Mouse (Mus musculus): ENCODE measurements around the gene Fmn2. TPM values are rescaled to one million over a fixed set of nuclear protein-coding genes. Genes with fewer than 3 reads are reported as not detected.

Gene Fmn2
- 8.2 and 9.0 TPM in 2 replicates for polyA plus RNA-seq (2014; fragmentation: Nextera tagmentation; extraction: Ambion mirVana)

DNA sequence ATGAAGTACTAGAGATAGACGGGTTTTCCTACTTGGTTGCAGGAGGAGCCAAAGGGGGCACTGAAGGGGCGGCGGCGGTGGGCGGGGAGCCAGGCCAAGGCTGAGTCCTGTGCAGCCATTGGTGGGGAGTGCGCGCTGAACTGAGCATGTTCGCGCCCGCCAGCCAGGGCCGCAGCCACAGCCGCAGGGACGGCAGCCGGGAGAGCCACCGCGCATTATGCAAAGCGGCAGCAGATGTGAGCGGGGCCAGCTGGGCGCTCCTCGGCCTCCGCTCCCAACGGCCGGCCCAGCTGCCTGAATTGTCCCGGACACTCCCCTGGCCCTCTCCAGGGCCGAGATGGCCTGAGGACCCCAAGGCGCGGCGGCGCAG, at the start of gene Fmn2:
Gene Fmn2 (plus strand): TSS at position 165 of the 370 bp plus-strand sequence.
- Histone ChIP-seq H3K4me3 (ENCODE audit: low read depth, low read length) (peak within 1 kb of the TSS; percentile 69), H3K4me2 (peak within 1 kb of the TSS; percentile 89), H3K9ac (ENCODE audit: low read length) (peak within 1 kb of the TSS; percentile 77), H3K36me3 (ENCODE audit: control insufficient read depth, insufficient read depth, low read length) (no peaks in the 10 kb centered on the region), H3K27ac (ENCODE audit: low read depth, low read length) (peak within 1 kb of the TSS; percentile 82), H3K9me3 (ENCODE audit: control insufficient read depth, low read length) (no peaks in the 10 kb centered on the region), H3K27me3 (ENCODE audit: control insufficient read depth, insufficient read depth, low read length) (no peaks in the 10 kb centered on the region), H3K4me1 (ENCODE audit: control insufficient read depth, insufficient read depth, low read length) (peaks cover 30% of the 10 kb centered on the region)
- peak; percentile 97 for DNase-seq (ENCODE audit: low spot score, missing footprints)
- peak; percentile 96 for ATAC-seq (ENCODE audit: low FRiP score)
- under 1% methylated on average over 29 of the region's 29 CpGs for WGBS

DNA sequence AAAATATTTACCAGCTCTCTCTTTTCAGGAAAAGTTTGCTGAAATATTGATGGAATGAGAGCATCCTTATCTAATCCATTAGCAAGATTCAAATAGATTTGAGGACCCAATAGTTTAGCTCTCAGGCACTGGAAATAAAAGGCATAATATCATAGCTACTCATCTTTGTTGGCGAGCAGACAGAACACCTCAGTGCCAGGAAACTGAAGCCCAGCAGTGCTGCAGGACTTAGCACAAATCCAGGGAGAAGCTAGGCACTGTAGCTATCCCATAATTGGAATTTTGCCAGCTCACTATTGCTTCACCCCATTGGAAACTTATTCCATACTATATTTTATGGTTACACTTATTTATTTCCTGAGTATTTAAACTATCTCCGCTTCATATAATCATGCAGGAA, 46.5 kb upstream of the Fmn2 start:
- no peak for DNase-seq (ENCODE audit: low spot score, missing footprints)
- Histone ChIP-seq H3K27me3 (ENCODE audit: control insufficient read depth, insufficient read depth, low read length) (no peaks in the 10 kb centered on the region), H3K9me3 (ENCODE audit: control insufficient read depth, low read length) (no peaks in the 10 kb centered on the region), H3K36me3 (ENCODE audit: control insufficient read depth, insufficient read depth, low read length) (no peaks in the 10 kb centered on the region), H3K27ac (ENCODE audit: low read depth, low read length) (no peak overlapping the region), H3K4me1 (ENCODE audit: control insufficient read depth, insufficient read depth, low read length) (no peaks in the 10 kb centered on the region), H3K9ac (ENCODE audit: low read length) (no peak overlapping the region), H3K4me3 (ENCODE audit: low read depth, low read length) (no peak overlapping the region), H3K4me2 (no peak overlapping the region)
- WGBS = 89% methylated on average over 2 of the region's 2 CpGs
- no peak for ATAC-seq (ENCODE audit: low FRiP score)

DNA sequence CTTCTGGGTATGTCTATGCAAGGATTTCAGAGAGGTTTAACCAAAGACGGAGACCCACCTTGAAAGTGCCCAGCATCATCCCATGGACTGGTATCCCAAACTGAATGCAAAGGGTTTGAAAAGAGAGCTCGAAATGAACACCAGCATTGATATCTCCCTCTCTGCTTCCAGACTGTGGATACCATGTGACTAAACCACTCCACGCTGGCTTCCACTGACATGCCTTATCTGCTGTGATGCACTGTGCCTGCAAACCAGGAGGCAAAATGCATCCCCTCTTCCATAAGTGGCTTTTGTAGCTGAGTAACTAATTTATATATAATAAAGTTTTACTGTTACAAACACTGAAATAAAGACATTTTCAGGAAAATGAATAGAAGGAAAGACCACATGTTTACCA, 36.2 kb upstream of the Fmn2 start:
- Histone ChIP-seq H3K9ac (ENCODE audit: low read length) (no peak overlapping the region), H3K9me3 (ENCODE audit: control insufficient read depth, low read length) (no peaks in the 10 kb centered on the region), H3K4me1 (ENCODE audit: control insufficient read depth, insufficient read depth, low read length) (no peaks in the 10 kb centered on the region), H3K4me3 (ENCODE audit: low read depth, low read length) (no peak overlapping the region), H3K27me3 (ENCODE audit: control insufficient read depth, insufficient read depth, low read length) (no peaks in the 10 kb centered on the region), H3K36me3 (ENCODE audit: control insufficient read depth, insufficient read depth, low read length) (no peaks in the 10 kb centered on the region), H3K4me2 (no peak overlapping the region), H3K27ac (ENCODE audit: low read depth, low read length) (no peak overlapping the region)
- ATAC-seq (ENCODE audit: low FRiP score) = no peak
- 91% methylated on average over 3 of the region's 3 CpGs for WGBS
- DNase-seq (ENCODE audit: low spot score, missing footprints) = no peak

DNA sequence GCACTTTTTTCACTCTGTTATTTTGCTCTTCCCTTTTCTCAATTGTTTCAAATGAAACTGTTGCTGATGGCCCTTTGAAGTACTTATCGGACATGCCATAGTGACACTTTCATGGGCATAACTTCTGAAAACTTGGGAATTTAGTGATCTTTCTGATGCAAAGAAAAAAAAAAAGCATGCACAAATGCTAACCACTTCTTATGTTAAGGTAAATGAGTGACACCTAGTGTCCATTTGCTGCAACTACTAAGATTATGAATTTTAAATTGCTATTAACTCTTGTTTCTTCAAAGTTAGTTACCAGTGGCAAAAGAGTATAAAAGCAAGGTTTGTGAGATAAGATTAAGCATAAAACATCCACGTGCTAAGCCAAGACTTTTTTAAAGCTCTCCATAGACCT, 35.4 kb upstream of the Fmn2 start:
- 41% methylated on average over 2 of the region's 2 CpGs for WGBS
- Histone ChIP-seq H3K4me2 (no peak overlapping the region), H3K9ac (ENCODE audit: low read length) (no peak overlapping the region), H3K4me1 (ENCODE audit: control insufficient read depth, insufficient read depth, low read length) (no peaks in the 10 kb centered on the region), H3K4me3 (ENCODE audit: low read depth, low read length) (no peak overlapping the region), H3K36me3 (ENCODE audit: control insufficient read depth, insufficient read depth, low read length) (no peaks in the 10 kb centered on the region), H3K27me3 (ENCODE audit: control insufficient read depth, insufficient read depth, low read length) (no peaks in the 10 kb centered on the region), H3K27ac (ENCODE audit: low read depth, low read length) (no peak overlapping the region), H3K9me3 (ENCODE audit: control insufficient read depth, low read length) (no peaks in the 10 kb centered on the region)
- peak; percentile 88 for DNase-seq (ENCODE audit: low spot score, missing footprints)
- ATAC-seq (ENCODE audit: low FRiP score) = no peak

DNA sequence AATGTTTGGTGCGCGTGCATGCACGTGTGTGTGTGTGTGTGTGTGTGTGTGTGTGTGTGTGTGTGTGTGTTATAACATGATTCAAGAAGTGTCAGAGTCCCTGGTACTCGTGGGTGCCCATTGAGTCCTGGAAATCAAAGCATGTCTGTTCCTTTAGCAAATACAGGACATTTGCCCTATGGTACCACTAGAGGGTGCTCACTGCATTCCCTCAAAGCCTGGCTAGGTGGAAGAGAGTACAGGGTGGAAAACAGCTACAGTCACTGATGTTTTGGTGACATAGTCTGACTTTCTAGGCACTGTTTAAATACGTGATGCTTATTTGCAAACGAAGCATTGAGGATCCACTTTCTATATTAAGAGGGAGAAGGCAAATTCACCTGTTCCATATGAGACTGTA, 31.9 kb upstream of the Fmn2 start:
- ATAC-seq (ENCODE audit: low FRiP score) (peak; percentile 82), DNase-seq (ENCODE audit: low spot score, missing footprints) (peak; percentile 94)
- H3K9me3 ChIP-seq (ENCODE audit: control insufficient read depth, low read length) = no peaks in the 10 kb centered on the region
- H3K4me2 ChIP-seq = no peak overlapping the region
- H3K9ac ChIP-seq (ENCODE audit: low read length) = no peak overlapping the region
- H3K4me3 ChIP-seq (ENCODE audit: low read depth, low read length) = no peak overlapping the region
- H3K27ac ChIP-seq (ENCODE audit: low read depth, low read length) = no peak overlapping the region
- no peaks in the 10 kb centered on the region for H3K27me3 ChIP-seq (ENCODE audit: control insufficient read depth, insufficient read depth, low read length)
- H3K4me1 ChIP-seq (ENCODE audit: control insufficient read depth, insufficient read depth, low read length) = no peaks in the 10 kb centered on the region
- no peaks in the 10 kb centered on the region for H3K36me3 ChIP-seq (ENCODE audit: control insufficient read depth, insufficient read depth, low read length)
- 5% methylated on average over 6 of the region's 6 CpGs for WGBS

DNA sequence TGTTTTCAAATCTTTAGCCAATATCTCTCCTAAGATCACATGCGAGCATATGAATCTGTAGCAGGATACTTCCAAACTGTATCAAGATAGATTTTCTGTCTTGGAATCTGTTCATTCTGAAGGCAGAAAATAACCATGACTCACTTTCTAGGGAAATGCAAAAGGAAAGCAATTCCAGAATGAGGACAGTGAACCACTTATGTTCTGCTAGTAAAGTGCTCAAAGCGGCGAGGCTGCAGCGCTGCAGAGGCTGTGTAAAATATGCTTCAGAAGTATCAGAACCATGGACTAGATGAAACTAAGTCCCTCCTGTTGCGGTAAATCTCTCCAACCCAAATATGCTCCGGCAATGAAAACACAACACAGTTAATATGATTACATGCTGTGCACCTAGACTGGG, 19.1 kb upstream of the Fmn2 start:
- Histone ChIP-seq H3K27me3 (ENCODE audit: control insufficient read depth, insufficient read depth, low read length) (no peaks in the 10 kb centered on the region), H3K4me3 (ENCODE audit: low read depth, low read length) (no peak overlapping the region), H3K4me2 (no peak overlapping the region), H3K36me3 (ENCODE audit: control insufficient read depth, insufficient read depth, low read length) (no peaks in the 10 kb centered on the region), H3K4me1 (ENCODE audit: control insufficient read depth, insufficient read depth, low read length) (no peaks in the 10 kb centered on the region), H3K9ac (ENCODE audit: low read length) (no peak overlapping the region), H3K27ac (ENCODE audit: low read depth, low read length) (no peak overlapping the region), H3K9me3 (ENCODE audit: control insufficient read depth, low read length) (no peaks in the 10 kb centered on the region)
- ATAC-seq (ENCODE audit: low FRiP score) (no peak), DNase-seq (ENCODE audit: low spot score, missing footprints) (no peak)
- 89% methylated on average over 6 of the region's 6 CpGs for WGBS

DNA sequence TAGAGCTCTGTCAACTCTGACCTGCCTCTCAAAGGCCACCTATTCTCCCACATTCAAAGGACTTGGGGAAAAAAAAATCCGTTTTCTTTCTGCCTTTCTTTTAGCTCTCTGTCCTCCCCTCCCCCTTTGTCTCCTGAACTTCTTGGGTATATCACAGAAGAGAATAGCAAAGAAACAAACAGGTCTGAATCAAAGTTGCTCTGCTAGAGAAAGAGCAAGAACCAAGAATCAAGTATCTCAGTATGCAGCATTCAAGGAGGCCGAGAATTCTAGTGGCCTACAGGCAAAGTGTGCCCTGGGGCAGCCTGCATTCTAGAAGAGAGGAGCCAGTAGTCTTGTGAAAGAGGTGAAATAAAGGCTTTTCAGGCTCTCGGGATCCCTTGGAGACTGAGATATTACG, 1.6 kb upstream of the Fmn2 start:
- no peak overlapping the region for H3K4me3 ChIP-seq (ENCODE audit: low read depth, low read length)
- peak; percentile 91 for DNase-seq (ENCODE audit: low spot score, missing footprints)

DNA sequence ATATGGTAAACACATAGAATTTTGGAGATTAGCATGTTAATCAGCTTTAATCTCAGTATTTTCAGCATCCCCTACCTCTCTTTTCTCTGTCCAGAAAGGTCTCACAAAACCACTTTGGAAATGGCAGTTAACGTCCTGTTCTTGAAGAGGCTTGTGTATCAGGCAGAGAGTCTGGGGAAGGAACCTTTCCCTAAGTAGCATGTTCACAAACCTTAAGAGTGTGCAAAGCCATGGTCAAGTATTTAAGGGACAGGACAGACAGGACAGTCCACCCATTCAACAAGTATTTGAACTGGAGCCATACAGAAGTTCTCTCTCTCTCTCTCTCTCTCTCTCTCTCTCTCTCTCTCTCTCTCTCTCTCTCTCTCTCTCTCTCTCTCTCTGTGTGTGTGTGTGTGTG, 614 bp upstream of the Fmn2 start:
- DNase-seq (ENCODE audit: low spot score, missing footprints) (peak; percentile 91), ATAC-seq (ENCODE audit: low FRiP score) (0 out of 2 replicates have a peak, but pooled peaks have one; percentile 3)
- no peaks in the 10 kb centered on the region for H3K9me3 ChIP-seq (ENCODE audit: control insufficient read depth, low read length)
- no peak overlapping the region; the same call in 1 of the 2 replicates for H3K4me3 ChIP-seq (ENCODE audit: low read depth, low read length)
- H3K9ac ChIP-seq (ENCODE audit: low read length) = no peak overlapping the region
- WGBS = 19% methylated on average over 1 of the region's 1 CpGs
- H3K4me2 ChIP-seq = peak overlapping the region; percentile 89; the same call in 1 of the 2 replicates
- H3K4me1 ChIP-seq (ENCODE audit: control insufficient read depth, insufficient read depth, low read length) = peaks cover 23% of the 10 kb centered on the region
- peak overlapping the region; percentile 82 for H3K27ac ChIP-seq (ENCODE audit: low read depth, low read length)
- no peaks in the 10 kb centered on the region for H3K27me3 ChIP-seq (ENCODE audit: control insufficient read depth, insufficient read depth, low read length)
- H3K36me3 ChIP-seq (ENCODE audit: control insufficient read depth, insufficient read depth, low read length) = no peaks in the 10 kb centered on the region

More for the DNA sequence above, 1.6 kb upstream of the Fmn2 start:
- H3K4me2 ChIP-seq = no peak overlapping the region
- WGBS = 15% methylated on average over 4 of the region's 4 CpGs
- no peak for ATAC-seq (ENCODE audit: low FRiP score)
- peak overlapping the region; percentile 73 for H3K27ac ChIP-seq (ENCODE audit: low read depth, low read length)
- no peaks in the 10 kb centered on the region for H3K9me3 ChIP-seq (ENCODE audit: control insufficient read depth, low read length)
- H3K9ac ChIP-seq (ENCODE audit: low read length) = no peak overlapping the region
- no peaks in the 10 kb centered on the region for H3K36me3 ChIP-seq (ENCODE audit: control insufficient read depth, insufficient read depth, low read length)
- no peaks in the 10 kb centered on the region for H3K27me3 ChIP-seq (ENCODE audit: control insufficient read depth, insufficient read depth, low read length)
- peaks cover 19% of the 10 kb centered on the region for H3K4me1 ChIP-seq (ENCODE audit: control insufficient read depth, insufficient read depth, low read length)

DNA sequence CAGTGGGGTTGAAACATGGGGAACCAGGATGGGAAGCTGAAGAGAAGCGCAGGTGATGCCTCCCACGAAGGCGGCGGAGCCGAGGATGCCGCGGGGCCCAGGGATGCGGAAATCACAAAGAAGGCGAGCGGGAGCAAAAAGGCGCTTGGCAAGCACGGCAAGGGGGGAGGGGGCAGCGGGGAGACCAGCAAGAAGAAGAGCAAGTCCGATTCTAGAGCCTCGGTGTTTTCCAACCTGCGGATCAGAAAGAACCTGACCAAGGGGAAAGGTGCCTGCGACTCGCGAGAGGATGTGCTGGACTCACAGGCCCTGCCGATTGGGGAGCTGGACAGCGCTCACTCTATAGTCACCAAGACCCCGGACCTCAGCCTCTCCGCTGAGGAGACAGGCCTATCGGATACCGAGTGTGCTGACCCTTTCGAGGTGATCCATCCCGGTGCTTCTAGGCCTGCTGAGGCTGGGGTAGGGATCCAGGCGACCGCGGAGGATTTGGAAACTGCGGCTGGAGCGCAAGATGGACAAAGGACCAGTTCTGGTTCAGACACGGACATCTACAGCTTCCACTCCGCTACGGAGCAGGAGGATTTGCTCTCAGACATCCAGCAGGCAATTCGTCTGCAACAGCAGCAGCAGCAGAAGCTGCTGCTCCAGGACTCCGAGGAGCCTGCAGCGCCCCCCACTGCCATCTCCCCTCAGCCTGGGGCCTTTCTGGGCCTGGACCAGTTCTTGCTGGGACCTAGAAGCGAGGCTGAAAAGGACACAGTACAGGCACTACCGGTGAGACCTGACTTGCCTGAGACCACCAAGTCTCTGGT, 613 bp downstream of the Fmn2 start:
- H3K4me1 ChIP-seq (ENCODE audit: control insufficient read depth, insufficient read depth, low read length) = peaks cover 35% of the 10 kb centered on the region
- DNase-seq (ENCODE audit: low spot score, missing footprints) = peak; percentile 96

More for the DNA sequence above, 613 bp downstream of the Fmn2 start:
- Histone ChIP-seq H3K4me2 (peak overlapping the region; percentile 89), H3K27ac (ENCODE audit: low read depth, low read length) (peak overlapping the region; percentile 82), H3K4me3 (ENCODE audit: low read depth, low read length) (peak overlapping the region; percentile 69), H3K9ac (ENCODE audit: low read length) (peak overlapping the region; percentile 77), H3K36me3 (ENCODE audit: control insufficient read depth, insufficient read depth, low read length) (no peaks in the 10 kb centered on the region), H3K27me3 (ENCODE audit: control insufficient read depth, insufficient read depth, low read length) (no peaks in the 10 kb centered on the region), H3K9me3 (ENCODE audit: control insufficient read depth, low read length) (no peaks in the 10 kb centered on the region)
- peak; percentile 50 for ATAC-seq (ENCODE audit: low FRiP score)
- WGBS = 0% methylated on average over 40 of the region's 40 CpGs
